Mouse (Mus musculus): ENCODE data around the gene Tmem53.

Gene Tmem53

DNA sequence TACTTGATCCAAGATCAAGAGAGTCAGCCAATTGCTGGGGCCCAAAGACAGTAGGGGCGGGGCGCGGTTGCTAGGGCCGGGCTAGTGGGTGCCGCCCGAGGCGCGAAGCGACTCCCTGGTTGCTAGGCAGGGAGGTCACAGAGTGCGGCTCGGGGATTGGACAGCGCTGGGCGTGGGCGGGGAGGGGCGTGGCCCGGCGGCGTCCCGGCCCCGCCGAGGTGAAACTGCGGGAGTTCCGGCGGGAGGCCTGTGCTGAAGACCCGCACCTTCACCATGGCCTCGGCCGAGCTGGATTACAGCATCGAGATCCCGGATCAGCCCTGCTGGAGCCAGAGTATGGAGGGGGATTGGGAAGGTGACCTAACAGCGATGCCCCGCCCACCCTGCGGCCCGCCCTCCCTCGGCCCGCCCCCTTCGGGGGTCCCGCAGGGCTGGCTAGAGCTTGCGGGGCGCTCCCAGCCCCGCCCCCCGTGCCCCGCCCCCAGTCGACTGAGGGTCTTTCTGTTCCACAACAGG lies at the start of gene Tmem53, which contains the start of gene Armh1:
TSS of gene Tmem53 (plus strand) at position 151 of the 516 bp plus-strand sequence.
TSS of gene Armh1 (minus strand) at position 325 of the 516 bp plus-strand sequence.
- peak; percentile 88 to 92 for DNase-seq

GRCm38 (mm10) chr4:117202046-117202991 lies 49.4 kb upstream of the Tmem53 start:
- peak; percentile 24 to 27 for DNase-seq

- DNase-seq: no peak
Measured at GRCm38 (mm10) chr4:117202992-117203354, 48.8 kb upstream of the Tmem53 start.

GRCm38 (mm10) chr4:117209592-117209991 lies 42.2 kb upstream of the Tmem53 start:
- DNase-seq: no peak

- DNase-seq: peak; percentile 81 to 83
Measured at GRCm38 (mm10) chr4:117210147-117211074, 41.3 kb upstream of the Tmem53 start.

DNA sequence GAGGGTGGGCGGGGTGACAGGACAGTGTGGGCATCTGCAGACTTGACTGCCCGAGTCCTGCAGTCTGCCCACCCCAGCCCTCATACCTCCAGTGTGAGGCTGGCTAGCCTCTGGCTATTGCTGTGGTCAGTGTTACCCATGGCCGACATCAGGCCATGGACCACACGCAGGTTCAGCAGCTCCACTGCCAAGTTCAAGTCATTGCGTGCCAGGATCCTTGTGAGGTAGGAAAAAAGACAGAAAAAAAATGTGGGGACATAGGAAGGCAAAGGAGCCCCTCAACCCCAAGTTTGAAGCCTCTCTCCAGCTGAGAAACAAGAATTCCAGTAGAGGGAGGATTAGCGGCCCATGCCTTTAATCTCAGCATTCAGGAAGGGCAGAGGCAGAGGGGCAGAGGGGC lies 37.5 kb upstream of the Tmem53 start:
- no peak for DNase-seq

GRCm38 (mm10) chr4:117217029-117217428 lies 34.7 kb upstream of the Tmem53 start:
- DNase-seq: no peak

DNA sequence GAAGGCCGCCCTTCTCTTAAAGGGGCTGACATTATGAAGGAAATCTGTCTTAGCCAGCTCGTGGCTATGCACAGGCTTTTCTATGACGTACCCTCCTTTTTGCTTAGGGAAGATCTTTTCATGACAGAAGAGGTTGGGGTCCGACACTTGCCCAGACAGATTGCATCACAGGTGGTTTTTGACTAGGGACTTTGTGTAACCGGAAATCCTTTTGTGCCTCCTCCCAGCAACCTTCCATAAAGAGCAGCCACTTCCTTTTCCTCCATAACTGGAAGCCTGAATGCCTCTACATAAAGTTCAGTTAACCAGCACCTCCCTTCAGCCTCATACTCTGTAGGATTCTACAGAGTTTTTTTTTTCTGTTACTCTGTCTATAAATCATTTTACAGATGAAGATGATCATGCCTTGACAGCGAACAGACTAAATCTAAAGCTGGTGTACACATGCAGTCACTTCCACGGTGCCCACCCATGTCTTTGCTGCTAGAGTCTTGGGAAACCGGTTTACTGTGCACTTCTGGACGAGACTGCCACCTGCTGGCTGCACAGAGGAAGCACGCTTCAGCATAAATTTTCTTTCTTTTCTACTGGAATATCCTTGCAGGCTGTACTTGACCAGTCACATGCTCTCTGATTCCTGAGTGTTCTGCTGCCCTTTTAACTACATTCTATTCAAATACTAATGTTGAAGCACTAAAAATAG lies 33.1 kb upstream of the Tmem53 start:
- DNase-seq: peak; percentile 37 to 57

- DNase-seq: no peak
Measured at GRCm38 (mm10) chr4:117220741-117221515, 30.8 kb upstream of the Tmem53 start.

DNA sequence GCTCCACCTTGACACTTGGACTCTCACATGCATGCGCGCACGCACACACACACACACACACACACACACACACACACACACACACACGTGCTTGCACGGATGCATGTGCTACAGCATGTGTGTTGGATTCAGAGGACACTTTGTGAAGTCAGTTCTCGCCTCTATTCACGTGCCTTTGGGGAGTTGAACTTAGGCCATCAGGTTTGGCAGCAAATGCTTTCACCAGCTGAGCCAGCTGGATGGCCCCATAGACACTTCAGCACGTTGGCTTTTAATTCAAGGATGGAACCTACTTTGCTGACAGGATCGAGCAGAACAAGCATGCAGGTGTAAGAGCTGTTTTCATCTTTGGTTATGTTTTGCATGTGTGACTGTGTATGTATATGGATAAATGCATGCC lies 29.9 kb upstream of the Tmem53 start:
- DNase-seq: no peak

- DNase-seq: no peak
Measured at GRCm38 (mm10) chr4:117223001-117223400, 28.8 kb upstream of the Tmem53 start.

DNA sequence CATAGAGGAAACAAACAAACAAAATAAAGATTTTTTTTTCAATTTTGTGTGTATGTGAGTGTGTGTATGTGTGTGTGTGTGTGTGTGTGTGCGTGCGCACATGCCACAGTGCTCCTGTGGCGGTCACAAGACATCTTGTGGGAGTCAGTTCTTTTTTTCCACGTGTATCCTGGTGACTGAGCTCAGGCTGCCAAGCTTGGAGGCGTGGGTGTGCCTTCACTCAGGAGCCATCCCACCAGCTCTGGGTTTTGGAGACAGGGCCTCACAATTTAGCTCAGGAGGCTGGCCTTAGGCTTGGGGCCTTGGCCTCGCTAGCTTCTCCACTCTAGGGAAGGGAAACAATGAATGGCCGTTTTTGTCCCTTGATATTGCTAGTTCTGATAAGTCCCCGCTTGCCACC lies 27.6 kb upstream of the Tmem53 start:
- DNase-seq: no peak

DNA sequence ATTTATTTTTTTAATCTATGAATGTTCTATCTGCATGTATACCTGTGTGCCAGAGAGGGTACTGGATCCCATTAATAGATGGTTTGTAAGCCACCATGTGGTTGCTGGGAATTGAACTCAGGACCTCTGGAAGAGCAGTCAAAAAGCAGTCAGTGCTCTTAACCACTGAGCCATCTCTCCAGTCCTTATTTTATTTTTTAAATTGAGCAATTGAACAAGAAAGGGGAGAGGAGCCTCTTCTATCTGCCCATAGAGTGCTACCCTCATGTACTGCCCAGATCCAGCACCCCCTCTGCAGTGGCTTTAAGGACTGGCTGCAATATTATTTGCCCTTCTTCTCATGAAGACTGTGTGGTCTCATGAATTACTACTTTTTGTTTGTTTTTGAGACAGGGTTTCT lies 26.5 kb upstream of the Tmem53 start:
- no peak for DNase-seq

DNA sequence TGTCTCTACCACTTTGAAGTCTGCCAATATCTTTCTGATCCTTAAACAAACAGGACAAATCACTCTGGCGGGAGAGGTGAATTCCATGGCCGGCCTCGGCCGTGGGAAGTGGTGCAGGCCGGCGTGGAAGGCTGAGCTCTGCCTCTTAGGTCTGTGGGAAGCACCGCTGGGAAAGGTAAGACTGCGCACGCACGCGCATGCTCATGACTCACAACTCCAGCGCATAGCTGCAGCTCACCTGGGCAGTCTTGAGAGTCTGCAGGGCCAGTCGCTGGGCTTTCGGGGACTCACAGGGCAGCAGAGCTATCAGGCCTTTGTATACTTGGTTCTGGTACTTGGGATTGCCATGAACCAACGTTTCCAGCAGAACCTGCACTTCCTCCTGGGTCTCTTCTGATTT lies 22.2 kb upstream of the Tmem53 start:
- DNase-seq: no peak

GRCm38 (mm10) chr4:117230331-117230730 lies 21.4 kb upstream of the Tmem53 start:
- DNase-seq: no peak

GRCm38 (mm10) chr4:117231208-117231607 lies 20.5 kb upstream of the Tmem53 start:
- no peak for DNase-seq

DNA sequence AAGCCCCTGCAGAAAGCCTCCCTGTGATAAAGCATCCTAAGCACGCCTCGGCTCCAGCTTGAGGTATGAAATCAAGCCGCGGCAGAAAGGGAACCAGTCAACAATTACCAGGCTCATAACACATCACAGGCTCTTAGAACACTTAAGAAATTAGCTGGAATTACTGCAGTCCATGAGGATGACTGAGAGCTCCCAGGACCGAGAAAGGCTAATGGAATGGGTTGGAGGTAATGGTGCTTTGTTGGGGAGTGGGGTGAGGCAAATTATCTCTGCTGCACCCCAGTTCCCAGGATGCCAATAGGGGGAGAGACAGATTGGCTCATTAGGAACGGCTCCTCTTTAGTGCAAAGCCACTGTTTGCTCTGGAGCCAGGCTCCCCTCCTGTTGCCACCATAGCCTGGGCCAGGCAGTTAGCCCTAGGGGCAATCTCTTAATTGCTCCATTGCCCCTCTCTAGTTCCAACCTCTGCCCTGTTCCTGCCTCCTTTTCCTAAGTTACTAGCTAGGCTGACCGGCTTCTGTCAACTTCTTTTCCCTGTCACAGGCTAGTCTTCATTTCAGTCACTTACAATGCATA lies 17.5 kb upstream of the Tmem53 start:
- no peak for DNase-seq

DNA sequence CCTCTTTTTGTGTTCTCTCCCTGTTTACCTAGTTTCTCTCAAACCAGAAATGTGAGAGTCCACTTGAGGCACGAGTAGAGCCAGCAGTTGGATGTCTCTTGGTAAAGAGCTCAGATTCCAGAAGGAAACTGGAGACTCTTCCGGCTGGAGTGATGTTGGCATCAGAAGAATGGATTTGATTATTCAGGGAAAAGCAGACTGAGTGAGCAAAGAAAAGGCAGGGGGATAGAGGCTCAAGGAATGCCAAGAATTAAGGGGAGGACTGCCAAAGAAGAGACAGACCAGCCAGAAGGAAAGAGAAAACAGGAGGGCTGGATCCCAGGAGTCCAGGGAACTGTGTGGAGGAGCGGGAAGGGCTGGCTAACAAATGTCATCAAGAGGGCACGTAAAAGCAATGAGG lies 15.9 kb upstream of the Tmem53 start:
- DNase-seq: no peak

- no peak for DNase-seq
Measured at GRCm38 (mm10) chr4:117239153-117239552, 12.6 kb upstream of the Tmem53 start.

GRCm38 (mm10) chr4:117240867-117241266 lies 10.9 kb upstream of the Tmem53 start:
- DNase-seq: no peak

DNA sequence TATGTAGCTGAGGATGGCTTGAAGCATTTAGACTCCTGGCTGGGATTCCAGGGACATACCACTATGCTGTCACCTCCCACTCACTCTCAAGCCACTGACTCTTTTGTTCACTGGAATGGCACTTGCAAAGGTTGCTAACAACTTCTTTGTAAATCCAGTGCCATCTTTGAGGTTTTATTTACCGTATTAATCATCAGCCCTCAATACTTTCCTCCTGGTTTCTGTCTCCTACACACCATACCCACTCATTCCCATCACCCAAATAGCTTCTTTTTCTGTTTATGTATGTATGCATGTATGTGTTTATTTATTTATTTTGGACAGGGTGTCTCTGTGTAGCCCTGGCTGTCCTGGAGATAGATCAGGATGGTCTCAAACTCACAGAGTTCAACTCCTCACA lies 769 bp upstream of the Tmem53 start:
- no peak for DNase-seq

Data from thymus, postnatal 36 days (tissue).